Mouse (Mus musculus) midbrain, embryonic 11.5 days (tissue): ENCODE measurements around the gene Dgkg. TPM values are rescaled to one million over a fixed set of nuclear protein-coding genes. Genes with fewer than 3 reads are reported as not detected.

ENCODE experiments used
- ATAC-seq: fragments of 200-750 bp; cut with Nextera tagmentation; 2 replicates; pipeline ENCODE4 v1.8.0; 2017; ENCODE audit warnings: moderate TSS enrichment, moderate library complexity; ENCODE audit not compliant: low FRiP score
- DNase-seq: peaks from one replicate; pipeline ENCODE4 v3.0.0; 2015; ENCODE audit warnings: low spot score; ENCODE audit errors: missing footprints
- H3K27ac ChIP-seq: fragments of 300-500 bp; sonication (generic); 2 replicates; pipeline ENCODE4 v1.5.1; 2014; ENCODE audit warnings: low read depth, low read length
- H3K27me3 ChIP-seq: fragments of 300-500 bp; sonication (generic); 2 replicates; pipeline ENCODE4 v1.6.1; 2014; ENCODE audit warnings: mild to moderate bottlenecking, low read length, moderate library complexity, mixed read lengths; ENCODE audit not compliant: control insufficient read depth, insufficient read depth
- H3K36me3 ChIP-seq: fragments of 300-500 bp; sonication (generic); 2 replicates; pipeline ENCODE4 v1.6.1; 2014; ENCODE audit warnings: mild to moderate bottlenecking, low read length, moderate library complexity, mixed read lengths; ENCODE audit not compliant: control insufficient read depth, insufficient read depth
- H3K4me1 ChIP-seq: fragments of 300-500 bp; sonication (generic); 2 replicates; pipeline ENCODE4 v1.6.1; 2014; ENCODE audit warnings: low read length; ENCODE audit not compliant: control insufficient read depth, insufficient read depth
- H3K4me2 ChIP-seq: fragments of 300-500 bp; sonication (generic); 2 replicates; pipeline ENCODE4 v1.6.1; 2014; ENCODE audit warnings: mild to moderate bottlenecking, moderate library complexity
- H3K4me3 ChIP-seq: fragments of 300-500 bp; sonication (generic); 2 replicates; pipeline ENCODE4 v1.5.1; 2014; ENCODE audit warnings: low read depth, low read length
- H3K9ac ChIP-seq: fragments of 300-500 bp; sonication (generic); 2 replicates; pipeline ENCODE4 v1.6.1; 2014; ENCODE audit warnings: low read length
- H3K9me3 ChIP-seq: fragments of 300-500 bp; sonication (generic); 2 replicates; pipeline ENCODE4 v1.6.1; 2016; ENCODE audit warnings: low read length; ENCODE audit not compliant: control insufficient read depth
- WGBS: fragments of 180-500 bp; shearing (Covaris S2); extraction: QIAGEN DNeasy Blood & Tissue Kit; methylation state at CpG from one replicate; pipeline ENCODE4 v1.1.7; 2014; 5-methylcytosine and 5-hydroxymethylcytosine counted together
- microRNA-seq: library from miRNA; unstranded; fragments of <30 nt; microRNA quantifications from one replicate; pipeline ENCODE4, GENCODE M21; 2017
- polyA plus RNA-seq: library from polyadenylated mRNA; unstranded; fragments of >200 nt; fragmentation: Nextera tagmentation; extraction: Ambion mirVana; gene quantifications from 2 replicates; pipeline ENCODE4 v1.2.1, GENCODE M21; 2014

Dgkg gene
- polyA plus RNA-seq, 1 experiment from 2014 or later: 0.15 TPM

DNA sequence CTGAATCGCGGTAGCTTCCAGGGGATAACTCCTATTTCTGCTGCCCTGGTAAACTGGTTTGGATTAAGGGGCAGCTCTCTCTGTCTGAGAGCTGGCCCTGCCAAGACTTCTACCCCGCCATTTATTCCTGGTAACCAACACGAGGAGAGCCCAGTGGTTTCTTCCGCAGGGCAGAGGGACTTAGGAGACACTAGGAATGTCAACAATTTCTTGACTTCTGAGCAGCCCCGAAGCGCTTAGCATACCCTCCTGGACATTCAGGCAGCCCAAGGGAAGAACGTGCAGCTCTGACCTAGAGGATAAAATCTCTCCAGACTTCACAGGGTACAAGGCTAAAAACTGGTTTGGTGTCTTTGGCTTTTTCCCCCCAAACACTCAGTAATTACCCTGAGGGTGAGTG lies 227.6 kb downstream of the Dgkg start:
- no peak overlapping the region for H3K9ac ChIP-seq
- ATAC-seq (peak; percentile 28), DNase-seq (no peak)
- no peak overlapping the region for H3K27ac ChIP-seq
- WGBS: under 1% methylated on average over 8 of the region's 8 CpGs
- no peaks in the 10 kb centered on the region for H3K36me3 ChIP-seq
- peak overlapping the region; percentile 35 for H3K4me2 ChIP-seq
- H3K27me3 ChIP-seq: peaks cover 11% of the 10 kb centered on the region
- H3K9me3 ChIP-seq: no peaks in the 10 kb centered on the region
- H3K4me3 ChIP-seq: no peak overlapping the region
- H3K4me1 ChIP-seq: peaks cover 17% of the 10 kb centered on the region

DNA sequence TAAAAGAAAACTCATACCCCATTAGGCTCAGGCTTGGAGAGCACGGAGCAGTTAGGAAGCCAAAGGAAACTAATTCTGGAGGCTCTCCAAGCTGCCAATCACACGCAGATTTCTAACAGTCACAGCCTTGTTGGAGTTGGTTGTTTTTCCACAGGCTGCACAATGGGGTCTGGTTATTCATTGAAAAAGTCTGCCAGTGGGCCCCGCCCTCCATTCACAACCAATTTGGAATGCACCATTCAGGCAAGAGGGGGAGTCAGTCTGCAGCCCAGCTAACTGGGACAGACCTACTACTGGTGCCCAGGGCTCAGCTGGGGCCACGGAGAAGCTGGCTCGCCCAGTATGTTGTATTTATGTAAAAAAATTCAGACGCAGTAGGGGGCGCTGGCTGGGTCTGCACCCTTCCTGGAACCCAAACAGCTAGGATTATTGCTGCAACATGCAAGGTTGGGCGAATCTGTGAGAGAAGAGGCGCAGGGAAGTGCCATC lies 228.1 kb downstream of the Dgkg start:
- Histone ChIP-seq H3K27me3 (peaks cover 11% of the 10 kb centered on the region), H3K9ac (no peak overlapping the region), H3K4me2 (peak overlapping the region; percentile 35), H3K27ac (no peak overlapping the region), H3K4me1 (peaks cover 17% of the 10 kb centered on the region), H3K9me3 (no peaks in the 10 kb centered on the region), H3K36me3 (no peaks in the 10 kb centered on the region), H3K4me3 (no peak overlapping the region)
- whole genome bisulfite sequencing: under 1% methylated on average over 9 of the region's 9 CpGs
- DNase-seq (peak; percentile 98), ATAC-seq (peak; percentile 94)

DNA sequence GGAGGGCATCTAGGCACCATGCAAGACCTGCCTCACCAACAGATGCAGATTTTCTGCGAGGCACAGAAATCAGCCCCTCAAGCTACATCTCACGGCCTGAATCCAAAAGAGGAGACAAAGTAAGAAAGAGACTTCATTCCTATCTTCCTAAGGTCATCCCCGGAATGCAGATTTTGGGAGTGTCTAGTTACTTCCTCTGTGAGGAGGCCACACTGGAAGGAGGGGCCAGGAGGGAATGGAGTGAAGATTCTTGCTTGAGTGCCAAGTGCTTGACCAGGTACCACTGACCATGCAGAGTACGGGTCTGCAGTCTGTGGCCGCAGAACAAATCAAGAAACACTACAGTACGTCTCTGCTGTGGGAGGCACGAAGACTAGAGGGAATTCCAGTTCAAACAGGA lies 230.2 kb downstream of the Dgkg start:
- no peak overlapping the region for H3K4me2 ChIP-seq
- no peak overlapping the region for H3K27ac ChIP-seq
- H3K4me1 ChIP-seq: peaks cover 14% of the 10 kb centered on the region
- ATAC-seq (no peak), DNase-seq (no peak)
- H3K9ac ChIP-seq: no peak overlapping the region
- 75% methylated on average over 7 of the region's 7 CpGs for WGBS
- no peak overlapping the region for H3K4me3 ChIP-seq
- H3K9me3 ChIP-seq: no peaks in the 10 kb centered on the region
- H3K36me3 ChIP-seq: no peaks in the 10 kb centered on the region
- H3K27me3 ChIP-seq: peaks cover 11% of the 10 kb centered on the region

DNA sequence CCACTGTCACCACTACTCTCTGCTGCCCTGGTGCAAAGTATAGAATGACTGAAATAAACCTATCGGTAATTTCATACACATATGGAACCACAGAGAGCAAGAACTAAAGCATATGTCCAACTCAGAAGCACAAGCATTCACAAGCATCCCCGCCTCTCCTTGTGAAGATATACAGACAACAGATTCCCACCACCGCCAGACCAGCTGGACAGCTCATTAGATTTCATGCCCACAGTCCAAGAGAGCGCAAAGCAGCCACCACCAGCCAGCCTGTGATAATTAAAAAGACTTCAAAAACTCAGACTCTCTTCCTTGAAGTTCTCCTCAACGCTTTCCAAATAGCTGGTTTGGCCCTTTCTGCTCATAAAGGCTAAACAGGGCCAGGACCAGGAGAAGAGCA lies 234.8 kb downstream of the Dgkg start:
- 74% methylated on average over 5 of the region's 5 CpGs for WGBS
- DNase-seq: no peak

More for the DNA sequence above, 234.8 kb downstream of the Dgkg start:
- Histone ChIP-seq H3K27me3 (no peaks in the 10 kb centered on the region), H3K4me3 (no peak overlapping the region), H3K9me3 (no peaks in the 10 kb centered on the region), H3K4me2 (no peak overlapping the region), H3K4me1 (no peaks in the 10 kb centered on the region), H3K27ac (no peak overlapping the region), H3K36me3 (no peaks in the 10 kb centered on the region), H3K9ac (no peak overlapping the region)
- no peak for ATAC-seq

Small RNA genes lying within 50 kb of the gene (microRNA-seq; reads per million reads assigned to microRNA genes)
- gene Mir6362: not detected
- gene Mir8095: not detected

Other genes with a start within 250 kb of the Dgkg start
- 10.1 and 13.4 TPM in 2 replicates for gene Etv5, start 217.5 kb downstream of the Dgkg start, polyA plus RNA-seq
- gene Crygs, start 154.4 kb upstream of the Dgkg start, polyA plus RNA-seq: 0.26 TPM in 1 of 2 replicates, not detected in the other
- gene Tbccd1, start 200.4 kb upstream of the Dgkg start, polyA plus RNA-seq: 36.3 and 40.2 TPM in 2 replicates
- gene Dnajb11, start 200.6 kb upstream of the Dgkg start, polyA plus RNA-seq: 100 and 104 TPM in 2 replicates
- 0.14 TPM in 1 of 2 replicates, not detected in the other for gene Ahsg, start 234.1 kb upstream of the Dgkg start, polyA plus RNA-seq